Mouse (Mus musculus): ENCODE results near the gene Glycam1.

DNA sequence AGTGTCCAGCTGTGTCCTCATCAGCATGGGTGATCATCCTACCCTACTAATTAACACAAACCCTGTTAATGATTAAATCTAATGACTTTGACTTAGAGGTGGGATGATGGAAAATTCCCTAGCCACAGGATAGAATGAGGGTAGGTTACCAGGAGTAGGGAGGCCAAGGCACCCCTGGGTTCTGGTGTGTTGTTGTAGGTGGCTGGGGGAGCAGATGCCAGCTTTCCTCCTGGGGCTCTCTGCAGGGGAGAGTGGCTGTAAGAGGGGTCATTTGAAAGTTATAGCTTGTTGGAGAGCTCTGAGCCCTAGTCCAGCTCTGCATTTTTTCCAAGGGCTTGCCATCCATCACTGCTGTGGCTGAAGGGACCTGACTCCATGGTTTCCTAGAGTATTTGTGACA, 22.4 kb downstream of the Glycam1 start:
- no peak for TF ChIP-seq CTCF (IDR thresholded peaks at IDR 0.05; ENCODE audit: insufficient read depth, low read length)
- no peak for TF ChIP-seq POLR2A (IDR thresholded peaks at IDR 0.05; ENCODE audit: borderline replicate concordance, extremely low read depth, low read depth, low read length)
